Mouse (Mus musculus) adrenal gland, adult 18-20 months (tissue): ENCODE measurements around the gene Otof. TPM values are rescaled to one million over a fixed set of nuclear protein-coding genes. Genes with fewer than 3 reads are reported as not detected.

Experiments used
- DNase-seq, 2 experiments: peaks; one replicate each; pipeline ENCODE4 v3.0.0; 2021 to 2022; ENCODE audit warnings: low spot score in 2 of 2
- total RNA-seq, 2 experiments: library from RNA; stranded (reverse); gene quantifications; 1 replicate in 1 of 2; 2 replicates in 1 of 2; pipeline ENCODE4 v1.2.3; 2021

Otof gene
- total RNA-seq, 2 experiments from 2014 or later, result 0.03 to 0.16 TPM

DNA sequence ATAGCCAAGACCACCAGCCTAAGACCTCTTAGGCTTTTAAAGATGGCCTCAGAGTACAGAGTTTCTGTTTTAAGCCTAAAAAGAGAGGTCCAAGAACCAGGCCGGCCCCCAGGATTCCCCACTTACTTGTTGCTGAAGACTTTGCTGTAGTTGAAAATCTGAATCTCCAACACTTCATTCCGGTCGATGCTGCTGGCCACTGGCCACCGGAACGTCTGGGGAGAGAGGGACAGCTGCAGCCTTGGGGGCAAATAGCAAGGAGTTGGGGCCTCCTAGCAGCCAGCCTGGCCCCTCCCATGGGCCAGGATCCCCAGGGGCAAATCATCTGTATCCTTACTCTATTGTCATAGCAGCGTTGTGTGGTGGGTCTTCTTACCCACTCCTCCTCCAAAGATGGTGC, 34.3 kb downstream of the Otof start:
- DNase-seq, result no peak

DNA sequence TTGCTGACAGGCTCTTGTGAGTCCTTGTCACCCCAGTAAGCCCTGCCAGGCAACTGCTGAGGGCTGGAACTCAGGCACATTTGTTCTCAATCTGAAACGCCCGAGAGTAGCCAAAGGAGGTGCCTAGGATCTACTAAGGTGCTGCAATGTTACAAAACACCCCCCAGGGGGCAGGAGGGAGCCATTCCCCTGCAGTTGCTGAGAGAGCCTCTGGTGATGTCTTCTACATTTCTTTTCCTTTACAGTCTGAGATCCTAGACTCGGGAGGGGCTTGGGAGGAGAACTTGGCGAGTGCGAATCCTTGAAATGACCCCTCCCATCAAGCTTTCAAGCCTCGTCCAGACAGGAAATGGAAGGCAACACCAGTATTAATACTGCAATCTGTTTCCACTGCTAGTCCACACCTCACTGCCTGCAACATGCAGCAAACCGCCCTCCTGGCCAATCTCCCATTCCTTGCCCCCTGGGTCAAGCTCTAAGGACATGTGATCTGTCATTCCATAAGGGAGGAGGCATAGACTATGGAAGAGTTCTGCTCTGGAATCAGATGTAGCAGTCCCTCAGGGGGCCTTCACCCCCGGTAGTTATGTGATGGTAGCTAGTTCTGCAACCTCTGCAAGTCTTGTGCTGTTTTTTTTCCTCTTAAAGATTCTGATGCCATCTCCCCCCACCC, 38.0 kb downstream of the Otof start:
- DNase-seq, result peak; percentile 35 to 58

DNA sequence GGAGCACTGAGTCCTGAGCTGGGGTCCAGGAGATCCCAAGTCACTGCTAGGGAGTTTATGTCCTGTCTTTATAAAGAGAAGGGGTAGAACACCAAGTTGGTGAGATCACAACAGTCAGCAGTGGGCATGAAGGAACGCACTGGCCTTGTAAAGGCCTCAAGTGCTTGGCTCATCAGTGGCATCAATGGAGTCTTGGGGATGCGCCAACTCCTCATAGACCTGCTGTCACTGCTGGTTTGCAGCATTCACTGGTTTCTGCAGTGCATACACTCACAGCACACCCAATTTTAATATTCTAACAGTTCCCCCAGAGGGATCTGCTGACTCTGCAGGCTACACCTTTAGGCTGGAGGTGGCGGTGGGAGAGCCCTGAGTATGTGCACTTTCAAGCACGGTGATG, 38.6 kb downstream of the Otof start:
- DNase-seq, result no peak

DNA sequence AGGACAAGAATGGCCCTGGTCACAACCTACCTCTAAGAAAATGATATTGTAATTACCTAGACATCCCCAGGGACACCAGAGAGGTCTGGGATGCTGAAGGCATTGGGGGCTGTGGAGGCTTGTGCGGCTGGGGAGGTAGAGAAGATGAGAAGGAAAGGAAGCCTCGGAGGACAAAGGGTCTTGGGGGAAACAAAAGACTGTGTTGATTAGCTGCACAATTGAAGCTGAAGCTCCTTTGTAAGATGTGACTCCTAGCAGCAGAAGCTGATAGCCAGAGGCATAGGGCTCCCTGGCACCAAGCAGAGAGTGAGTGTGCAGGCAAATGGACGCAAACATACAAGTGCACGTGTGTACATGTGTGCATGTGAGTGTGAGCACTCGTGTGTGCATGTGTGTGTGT, 45.1 kb downstream of the Otof start:
- DNase-seq, result no peak

DNA sequence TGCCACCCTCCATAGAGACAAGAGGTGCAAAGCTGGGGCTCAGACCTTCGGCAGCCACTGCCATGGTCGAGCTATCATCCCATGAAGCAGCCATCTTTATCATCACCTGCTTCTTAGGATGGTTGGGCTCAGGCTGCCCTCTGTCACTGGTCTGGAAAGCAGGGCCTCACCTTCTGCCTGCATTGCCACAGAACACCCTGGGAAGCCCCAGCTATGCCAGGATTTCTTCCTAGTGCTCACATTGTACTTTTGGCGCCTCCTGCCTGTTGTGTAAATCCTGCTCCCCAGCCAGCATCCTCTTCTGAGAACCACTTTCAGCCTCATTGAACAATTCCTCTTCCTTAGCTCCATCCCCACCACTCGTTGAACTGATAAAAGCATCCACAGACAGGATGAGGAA, 45.9 kb downstream of the Otof start:
- DNase-seq, result no peak

DNA sequence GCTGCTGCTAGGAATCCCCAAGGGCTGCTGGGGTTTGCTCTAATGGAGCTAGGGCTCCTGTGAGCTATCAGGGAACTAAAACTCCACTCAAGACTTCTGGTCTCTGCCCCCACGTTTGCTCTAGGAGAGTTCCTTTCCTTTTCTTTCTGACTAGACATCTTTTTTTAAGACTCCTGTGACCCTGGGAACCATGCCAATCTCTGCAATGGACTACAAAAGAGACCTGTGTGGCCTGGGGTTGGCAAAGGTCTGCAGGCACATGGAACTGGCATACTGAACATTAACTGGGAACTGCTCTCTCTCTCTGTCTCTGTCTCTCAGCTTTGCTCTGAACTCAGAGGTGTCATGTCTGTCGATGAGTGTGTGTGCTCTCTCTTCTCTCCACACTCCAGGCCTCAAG, 46.4 kb downstream of the Otof start:
- DNase-seq, result peak in 1 of 2 experiments; percentile 14

DNA sequence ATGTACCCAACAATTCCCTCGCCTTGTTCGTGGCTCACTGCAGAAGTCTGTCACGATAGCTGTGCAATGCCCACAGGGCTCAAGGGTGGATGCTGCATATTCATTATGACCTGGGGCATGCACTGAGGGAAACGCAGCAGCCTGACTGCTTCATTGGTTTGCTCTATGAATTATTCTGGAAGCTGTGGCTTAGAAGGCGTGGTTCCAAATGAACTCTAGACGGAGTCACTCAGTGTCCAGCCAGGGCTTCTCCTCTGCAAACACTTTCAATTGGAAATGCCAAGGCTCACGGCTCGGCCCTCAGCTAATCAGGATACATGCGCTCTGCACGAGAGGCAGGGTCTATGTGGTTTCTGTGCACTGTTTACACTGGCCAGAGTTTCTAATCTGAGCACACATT, 50.2 kb downstream of the Otof start:
- DNase-seq, result no peak

DNA sequence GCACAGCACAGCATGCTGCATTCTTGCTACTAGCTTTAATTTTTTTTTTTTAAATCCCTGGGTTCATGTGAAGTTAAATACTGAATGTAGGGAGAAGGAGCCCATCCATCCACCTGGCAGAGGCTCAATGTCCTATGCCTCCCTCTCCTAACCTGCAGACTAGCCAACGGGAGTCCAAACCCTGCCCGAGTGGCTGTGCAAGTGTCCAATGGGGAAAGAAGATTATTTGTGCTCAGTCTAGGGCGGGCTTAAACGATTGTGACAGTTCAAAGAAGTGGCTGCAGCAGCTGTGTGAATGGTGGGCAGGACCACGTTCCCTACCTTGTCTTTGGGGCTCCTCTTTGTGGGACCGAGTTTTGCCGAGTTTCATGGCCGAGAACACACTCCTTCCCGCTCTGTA, 54.9 kb downstream of the Otof start:
- DNase-seq, result no peak

DNA sequence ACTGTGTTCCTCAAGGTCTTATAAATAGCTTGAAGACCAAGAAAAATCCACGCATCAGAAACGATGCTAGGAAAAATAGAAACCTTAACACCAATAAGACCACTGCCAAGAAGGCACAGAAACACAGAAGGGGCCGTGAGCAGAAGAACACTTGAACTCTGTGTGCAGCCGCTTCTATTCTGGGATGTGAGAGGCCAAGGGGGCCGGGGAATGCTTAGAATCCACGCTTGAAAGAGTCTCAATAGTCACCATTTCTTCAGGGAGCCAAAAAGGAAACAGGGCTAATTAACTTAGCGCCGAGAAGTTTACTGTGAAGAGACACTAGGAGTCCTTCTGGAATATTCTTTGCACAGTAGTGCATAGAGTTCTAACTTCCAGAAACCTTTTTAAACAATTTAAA, 60.6 kb downstream of the Otof start:
- no peak for DNase-seq

DNA sequence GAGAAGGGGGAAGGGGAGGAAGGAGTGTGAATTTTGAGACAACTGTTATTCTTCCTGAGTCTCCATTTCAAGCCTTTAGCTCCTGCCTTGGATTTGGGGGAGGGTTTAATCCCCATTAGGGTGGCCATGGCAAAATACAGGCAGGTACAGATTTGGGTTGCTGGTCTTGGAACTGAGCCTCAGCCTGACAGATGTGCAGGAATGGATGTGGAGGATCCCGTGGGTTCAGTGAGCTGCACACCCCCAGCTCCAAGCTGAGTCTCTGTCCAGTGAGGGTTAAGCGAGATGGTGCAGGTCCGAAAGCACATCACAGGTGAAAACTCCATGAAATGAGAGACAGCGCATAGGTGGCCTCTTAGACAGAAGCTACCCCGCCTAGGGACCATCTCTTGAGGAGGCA, 61.2 kb downstream of the Otof start:
- no peak for DNase-seq

DNA sequence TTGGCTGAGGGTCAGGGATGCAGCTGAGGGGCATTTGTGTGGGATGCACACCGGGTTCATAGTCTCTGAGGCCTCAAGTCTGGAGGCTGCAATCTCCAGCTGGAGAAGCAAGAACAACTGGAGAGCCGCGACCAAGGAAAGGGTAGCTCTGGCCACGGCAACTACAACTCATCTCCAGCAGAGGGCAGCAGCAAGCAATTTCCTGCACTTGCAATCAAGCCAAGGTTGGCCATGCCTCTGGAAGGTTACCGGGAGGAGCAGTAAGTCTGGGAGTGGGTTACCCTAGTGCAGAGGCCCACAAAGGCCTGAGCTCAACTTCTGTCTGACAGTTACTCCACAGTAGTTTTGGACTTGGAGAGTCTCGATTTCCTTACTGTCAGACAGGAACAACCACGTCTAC, 70.3 kb downstream of the Otof start:
- peak; percentile 74 to 75 for DNase-seq

DNA sequence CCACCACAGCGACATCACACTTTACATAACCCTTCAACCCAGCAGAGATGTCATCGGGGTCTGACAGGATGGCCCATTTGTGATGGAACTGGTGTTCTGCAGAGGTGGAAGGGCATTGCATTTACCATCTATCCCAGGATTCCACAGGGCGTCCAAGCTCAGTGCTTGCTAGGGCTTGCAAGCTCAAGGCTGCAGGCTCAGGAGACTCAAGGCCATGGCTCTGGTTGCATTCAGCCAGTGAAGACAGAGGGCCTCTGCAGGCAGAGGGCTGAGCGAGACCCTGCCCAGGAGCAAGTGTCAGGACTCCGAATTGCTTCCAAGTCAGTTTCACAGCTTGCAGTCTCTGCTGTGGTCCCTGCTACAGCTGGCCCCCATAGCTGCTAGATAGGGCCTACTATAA, 71.9 kb downstream of the Otof start:
- peak in 1 of 2 experiments; percentile 10 for DNase-seq

DNA sequence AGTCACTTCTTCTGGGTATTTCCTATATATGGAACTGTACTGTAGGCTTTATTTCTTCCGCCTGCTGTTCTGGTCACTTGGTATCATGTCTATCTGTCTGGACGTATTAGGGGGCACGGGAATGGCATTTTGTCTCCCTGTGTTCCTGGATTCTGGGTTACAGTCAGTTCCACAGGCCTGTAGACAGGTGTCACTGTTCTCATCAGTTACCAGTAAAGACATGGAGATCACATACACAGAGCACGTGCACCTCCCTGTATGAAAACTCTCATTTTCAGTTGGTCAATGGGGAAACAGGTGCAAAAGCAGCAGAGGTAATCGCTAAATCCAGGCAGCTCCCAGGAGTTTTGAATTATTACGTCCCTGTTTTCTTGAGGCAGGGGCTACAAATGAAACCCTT, 74.0 kb downstream of the Otof start:
- no peak for DNase-seq

DNA sequence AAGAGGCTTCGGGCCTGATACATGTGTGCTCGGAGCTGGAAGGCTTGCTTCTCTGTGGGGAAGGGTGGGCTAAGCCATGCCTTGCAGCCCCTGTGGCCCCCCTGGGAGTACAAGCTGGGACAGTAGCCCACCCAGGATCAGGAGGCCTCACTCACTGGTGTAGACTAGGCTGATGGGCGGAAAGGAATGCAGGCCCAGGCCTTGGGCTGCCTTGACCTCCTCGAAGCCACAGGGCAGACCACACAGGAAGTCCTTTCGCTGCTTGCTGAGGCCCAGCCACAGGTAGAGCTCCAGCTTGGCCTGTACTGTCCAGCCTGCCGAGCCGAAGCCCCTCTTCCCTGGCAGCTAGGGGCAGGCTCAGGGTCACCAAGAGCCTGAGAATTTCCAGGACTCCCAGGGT, 78.9 kb downstream of the Otof start:
- DNase-seq, result no peak

DNA sequence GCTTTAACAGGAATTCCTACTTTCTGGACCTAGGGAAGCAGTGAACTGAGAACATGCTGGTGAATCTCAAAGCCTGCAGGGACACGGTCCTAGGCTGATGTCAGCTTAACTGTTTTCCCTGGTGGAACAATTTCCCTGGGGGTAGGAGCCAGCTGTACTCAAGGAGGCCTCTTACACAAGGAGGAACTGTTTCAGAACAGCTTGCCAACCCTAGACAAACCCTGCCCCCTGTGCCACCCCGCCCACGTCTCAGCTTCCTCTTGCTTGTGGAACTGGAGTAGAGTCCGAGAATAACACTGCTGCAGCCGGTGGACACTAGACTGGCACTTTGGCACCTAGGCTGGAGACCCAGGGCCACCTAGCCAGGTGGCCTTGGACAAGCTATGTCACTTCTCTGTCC, 92.3 kb downstream of the Otof start:
- no peak for DNase-seq

DNA sequence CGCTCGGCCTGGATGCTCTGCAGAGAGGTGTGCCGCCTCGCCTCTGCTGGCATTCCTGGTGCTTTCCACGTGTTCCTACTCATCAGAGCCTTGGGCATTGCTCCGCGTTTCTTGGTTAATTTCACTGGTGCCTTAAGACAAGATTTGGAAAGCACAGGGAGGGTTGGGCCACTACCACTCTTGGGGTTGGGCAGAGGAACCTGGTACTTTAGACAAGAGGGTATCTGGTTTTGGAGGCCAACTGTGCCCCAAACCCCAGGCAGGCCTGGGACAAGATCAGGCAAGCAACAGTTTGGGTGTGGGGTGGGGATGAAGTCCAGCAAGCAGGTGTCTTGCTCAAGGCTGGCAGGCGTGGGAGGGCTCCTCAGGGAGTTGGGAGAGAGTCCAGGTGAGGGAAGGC, 94.3 kb downstream of the Otof start:
- DNase-seq, result no peak

DNA sequence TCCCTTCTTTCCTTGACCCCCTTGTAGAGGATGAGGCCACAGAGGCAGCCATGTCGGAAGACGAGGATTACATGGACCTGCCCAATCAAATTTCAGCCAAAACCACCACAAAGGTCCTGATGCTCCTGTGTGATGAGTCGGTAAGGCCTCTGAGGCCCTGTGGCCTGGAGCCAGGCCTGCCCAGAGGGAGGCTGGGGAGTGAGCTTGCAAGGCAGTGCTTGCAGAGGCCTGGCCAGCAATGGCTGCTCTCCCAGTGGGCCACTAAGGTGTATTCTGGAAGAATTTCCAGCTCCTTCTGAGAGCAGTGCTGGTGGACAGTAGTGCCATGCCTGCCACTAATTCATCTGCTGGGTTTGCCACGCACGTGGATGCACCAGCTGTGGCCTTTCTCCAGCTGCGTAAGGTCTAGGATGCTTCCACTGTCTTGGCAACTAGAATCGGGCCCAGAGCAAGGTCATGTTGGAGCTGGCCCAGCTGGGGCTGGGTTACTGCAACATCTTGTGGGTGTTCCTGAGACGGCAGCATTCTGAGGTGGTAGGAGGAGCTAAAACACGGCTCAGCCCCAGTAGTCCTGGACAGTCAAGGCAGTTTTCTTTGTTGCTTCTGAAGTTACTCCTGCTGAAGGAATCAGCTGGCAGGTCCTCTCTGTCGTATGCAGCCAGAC, 103.2 kb downstream of the Otof start:
- no peak for DNase-seq

DNA sequence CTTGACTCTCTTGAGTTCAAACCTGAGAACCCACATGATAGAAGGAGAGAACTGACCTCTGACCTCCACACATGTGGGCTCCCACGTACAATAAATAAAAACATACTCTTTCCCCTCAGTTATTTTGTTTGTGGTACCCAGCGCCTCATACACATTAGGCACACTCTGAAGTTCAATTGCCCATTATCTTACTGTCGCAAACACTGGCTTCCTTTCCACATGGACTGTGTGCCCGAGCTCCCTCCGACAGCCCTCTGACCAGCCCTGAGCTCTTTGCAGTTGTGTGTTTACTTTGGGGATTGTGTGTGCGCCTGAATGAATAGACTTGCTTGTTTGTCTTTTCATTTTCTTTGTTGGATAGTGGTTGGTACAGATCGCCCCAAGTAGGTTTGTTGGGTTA, 105.1 kb downstream of the Otof start:
- no peak for DNase-seq

DNA sequence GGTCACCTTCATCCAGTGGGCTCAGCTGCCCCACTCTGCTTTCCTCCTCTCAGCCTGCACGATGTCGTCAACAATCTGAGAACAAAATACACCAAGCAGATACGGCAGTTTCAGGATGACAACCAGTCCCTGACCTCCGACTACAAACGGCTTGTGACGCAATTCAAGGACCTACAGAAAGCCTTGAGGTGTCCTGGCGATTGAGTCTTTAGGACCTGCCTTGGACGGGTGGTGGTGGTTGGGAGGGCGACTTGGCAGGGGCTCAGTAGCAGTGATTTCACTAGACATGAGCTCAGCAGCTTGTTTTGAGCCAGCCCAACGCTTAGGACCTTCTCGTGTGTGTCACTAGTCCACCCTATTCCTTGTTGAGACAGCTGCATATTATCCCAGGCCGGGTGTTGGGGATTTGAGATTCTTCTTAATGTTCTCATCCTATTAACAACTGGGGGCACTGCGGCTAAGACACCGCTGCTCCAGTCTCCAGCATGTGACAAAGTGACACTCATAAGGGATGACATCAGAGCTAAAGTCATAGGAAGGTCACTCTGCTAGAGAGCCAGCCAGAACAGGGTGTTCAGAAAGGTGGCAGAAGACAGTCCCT, 106.1 kb downstream of the Otof start:
- peak in 1 of 2 experiments; percentile 10 for DNase-seq

DNA sequence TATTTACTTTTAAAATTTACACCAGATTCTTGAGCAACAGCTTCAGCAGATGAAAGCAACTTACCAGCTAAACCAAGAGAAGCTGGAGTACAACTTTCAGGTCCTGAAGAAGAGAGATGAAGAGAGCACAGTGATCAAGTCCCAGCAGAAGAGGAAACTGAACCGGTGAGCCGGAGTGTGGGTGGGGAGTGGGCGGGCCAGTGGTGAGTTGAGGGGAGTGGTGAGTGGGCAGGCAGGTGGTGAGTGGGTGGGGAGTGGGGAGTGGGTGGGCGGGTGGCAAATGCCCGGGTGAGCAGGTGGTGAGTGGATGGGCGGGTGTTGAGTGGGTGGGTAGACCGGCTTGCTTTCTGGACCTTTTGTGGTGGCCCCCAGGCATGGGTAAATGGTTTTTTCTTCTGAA, 106.6 kb downstream of the Otof start:
- DNase-seq, result no peak

DNA sequence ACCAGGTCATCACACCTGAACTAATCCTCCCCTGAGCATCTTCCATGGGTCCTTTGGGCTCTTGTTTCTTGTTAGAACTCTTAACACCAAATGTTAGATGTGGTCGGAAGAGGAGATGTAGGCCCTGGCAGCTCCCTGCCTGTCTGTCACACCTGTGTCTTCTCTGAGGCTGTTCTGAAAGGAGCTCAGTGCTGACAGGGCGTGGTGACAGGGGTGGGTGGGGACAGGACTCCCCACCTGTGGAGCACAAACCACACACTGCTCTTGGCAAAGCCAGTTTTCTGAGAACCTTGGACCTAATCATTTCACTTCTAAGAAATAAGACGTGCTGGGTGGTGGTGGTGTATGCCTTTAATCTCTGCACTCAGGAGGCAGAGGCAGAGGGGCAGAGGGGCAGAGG, 108.1 kb downstream of the Otof start:
- DNase-seq, result no peak

DNA sequence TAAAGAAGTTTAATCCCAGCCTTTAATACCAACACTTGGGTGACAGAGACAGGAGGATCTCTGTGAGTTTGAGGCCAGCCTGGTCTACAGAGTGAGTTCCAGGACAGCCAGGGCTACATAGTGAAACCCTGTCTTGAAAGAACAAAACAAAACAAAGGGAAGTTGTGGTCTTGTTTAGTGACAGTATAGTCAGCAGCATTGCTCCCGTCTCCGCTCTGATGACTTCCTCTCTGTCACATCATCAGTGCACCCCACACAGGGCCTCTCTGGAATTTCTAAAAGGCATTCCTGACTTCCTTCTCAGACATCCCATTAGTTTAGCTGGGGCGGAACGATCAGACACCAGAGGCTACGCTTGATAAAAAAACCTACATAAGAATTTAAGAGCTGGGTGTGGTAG, 117.8 kb downstream of the Otof start:
- no peak for DNase-seq

DNA sequence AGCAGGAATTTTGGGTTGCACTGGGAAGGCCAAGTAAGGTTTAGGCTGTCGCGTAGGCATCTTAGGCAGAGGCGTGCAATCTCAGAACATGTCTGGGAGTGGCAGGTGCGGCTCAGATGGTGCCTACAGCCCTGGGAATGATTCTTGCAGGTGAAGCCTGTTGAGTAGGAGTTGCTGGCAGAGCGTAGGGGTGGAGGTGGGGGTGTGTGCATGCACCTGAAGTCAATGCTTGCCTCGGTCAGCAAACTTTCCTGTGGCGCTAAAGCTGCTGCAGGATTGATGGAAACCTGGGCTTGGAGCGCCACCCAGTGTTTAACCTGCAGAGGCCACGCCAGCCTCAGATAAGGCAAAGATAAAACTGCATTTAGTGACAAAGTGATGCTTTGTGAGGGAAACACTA, 118.6 kb downstream of the Otof start:
- DNase-seq, result peak; percentile 61 to 64
